Mouse (Mus musculus) gastrocnemius, postnatal 4 days (tissue): Measurements from ENCODE around the gene Glis3. TPM values are rescaled to one million over a fixed set of nuclear protein-coding genes. Genes with fewer than 3 reads are reported as not detected.

Experiments
- DNase-seq, 2 experiments: peaks; one replicate each; pipeline ENCODE4 v3.0.0; 2021 to 2022; ENCODE audit warnings: low spot score in 2 of 2, mixed read lengths in 2 of 2
- total RNA-seq, 2 experiments: library from RNA; stranded (reverse); gene quantifications; 2 replicates each; pipeline ENCODE4 v1.2.3; 2021

Gene Glis3
- total RNA-seq, 2 experiments from 2014 or later = 3.6 to 4.7 TPM

GRCm38 (mm10) chr19:28656882-28657281, 23.0 kb downstream of the Glis3 start:
- DNase-seq = no peak

- no peak for DNase-seq
Observed at GRCm38 (mm10) chr19:28655166-28655565, 24.7 kb downstream of the Glis3 start.

GRCm38 (mm10) chr19:28650836-28651235, 29.0 kb downstream of the Glis3 start:
- DNase-seq = no peak

GRCm38 (mm10) chr19:28649489-28649888, 30.4 kb downstream of the Glis3 start:
- no peak for DNase-seq

- DNase-seq = no peak
Observed at GRCm38 (mm10) chr19:28648881-28649280, 31.0 kb downstream of the Glis3 start.

- DNase-seq = no peak
Observed at GRCm38 (mm10) chr19:28647424-28647823, 32.5 kb downstream of the Glis3 start.

- DNase-seq = no peak
Observed at GRCm38 (mm10) chr19:28646286-28646685, 33.6 kb downstream of the Glis3 start.

GRCm38 (mm10) chr19:28640861-28641381, 39.0 kb downstream of the Glis3 start:
- no peak for DNase-seq

GRCm38 (mm10) chr19:28635991-28636553, 43.8 kb downstream of the Glis3 start:
- no peak for DNase-seq

- DNase-seq = no peak
Observed at GRCm38 (mm10) chr19:28634986-28635385, 44.9 kb downstream of the Glis3 start.

- no peak for DNase-seq
Observed at GRCm38 (mm10) chr19:28628416-28628815, 51.5 kb downstream of the Glis3 start.

- no peak for DNase-seq
Observed at GRCm38 (mm10) chr19:28626189-28626588, 53.7 kb downstream of the Glis3 start.

- no peak for DNase-seq
Observed at GRCm38 (mm10) chr19:28624571-28624970, 55.3 kb downstream of the Glis3 start.

GRCm38 (mm10) chr19:28623726-28624125, 56.2 kb downstream of the Glis3 start:
- DNase-seq = no peak

- no peak for DNase-seq
Observed at GRCm38 (mm10) chr19:28621608-28622505, 58.0 kb downstream of the Glis3 start.

GRCm38 (mm10) chr19:28617736-28618135, 62.1 kb downstream of the Glis3 start:
- no peak for DNase-seq

- no peak for DNase-seq
Observed at GRCm38 (mm10) chr19:28617191-28617590, 62.7 kb downstream of the Glis3 start.

GRCm38 (mm10) chr19:28616487-28616886, 63.4 kb downstream of the Glis3 start:
- DNase-seq = no peak

- no peak for DNase-seq
Observed at GRCm38 (mm10) chr19:28612249-28612648, 67.6 kb downstream of the Glis3 start.

- DNase-seq = no peak
Observed at GRCm38 (mm10) chr19:28608747-28609146, 71.1 kb downstream of the Glis3 start.

- DNase-seq = no peak
Observed at GRCm38 (mm10) chr19:28608277-28608676, 71.6 kb downstream of the Glis3 start.

GRCm38 (mm10) chr19:28600866-28601265, 79.0 kb downstream of the Glis3 start:
- no peak for DNase-seq
